Mouse (Mus musculus) lung, postnatal 0 days (tissue): Measurements from ENCODE around the gene Zfp462.

Source experiments
- CTCF ChIP-seq: IDR thresholded peaks from 2 replicates; pipeline ENCODE4 v1.5.1; 2016; ENCODE audit warnings: antibody characterized with exemption, mild to moderate bottlenecking
- EP300 ChIP-seq: IDR thresholded peaks from 2 replicates; pipeline ENCODE4 v1.6.1; 2016; ENCODE audit warnings: antibody characterized with exemption, mild to moderate bottlenecking, control low read depth

GRCm38 (mm10) chr4:55052686-55053085, 107.8 kb downstream of the Zfp462 start:
- TF ChIP-seq CTCF, result no peak
- no peak for TF ChIP-seq EP300
